Mouse (Mus musculus): ENCODE results near the gene Ptgds.

The Ptgds gene

DNA sequence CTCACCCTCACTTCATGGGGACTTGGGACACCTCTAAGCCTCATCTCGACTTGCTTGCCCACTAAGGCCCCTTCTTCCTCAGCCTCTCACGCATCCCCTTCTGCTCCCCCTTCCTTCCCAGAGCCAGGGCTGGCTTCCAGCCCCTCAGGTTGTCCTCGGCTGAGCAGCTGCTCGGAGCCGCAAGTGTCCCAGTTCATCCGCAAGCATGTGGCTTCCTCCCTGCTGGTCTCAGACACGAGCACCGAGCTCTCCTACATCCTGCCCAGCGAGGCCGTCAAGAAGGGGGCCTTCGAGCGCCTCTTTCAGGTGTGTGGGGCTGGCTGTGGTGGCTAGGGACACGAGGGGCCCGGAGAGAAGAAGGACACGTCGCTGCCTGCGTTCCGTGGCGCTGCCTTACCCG is 28.8 kb downstream of the Ptgds start:
- DNase-seq, result peak in 1 of 2 experiments; percentile 34

DNA sequence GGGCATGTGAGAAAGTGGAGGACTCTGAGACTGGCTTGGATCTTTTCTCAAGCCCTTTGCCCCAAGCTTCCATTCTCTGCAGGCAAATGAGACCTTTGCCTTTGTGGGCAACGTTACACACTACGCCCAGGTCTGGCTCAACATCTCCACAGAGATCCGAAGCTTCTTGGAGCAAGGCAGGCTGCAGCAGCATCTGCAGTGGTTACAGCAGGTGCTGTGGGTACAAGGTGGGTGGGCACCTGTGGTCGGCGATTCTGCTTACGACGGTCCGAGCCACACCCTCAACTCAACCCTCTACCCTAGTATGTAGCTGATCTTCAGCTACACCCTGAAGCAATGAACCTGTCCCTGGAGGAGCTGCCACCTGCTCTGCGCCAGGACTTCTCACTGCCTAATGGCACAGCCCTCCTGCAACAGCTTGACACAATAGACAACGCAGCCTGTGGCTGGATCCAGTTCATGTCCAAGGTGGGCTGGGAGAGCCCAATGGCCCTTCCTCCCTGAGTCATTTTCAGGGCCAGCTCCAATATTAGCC is 33.5 kb downstream of the Ptgds start:
- DNase-seq, result no peak

DNA sequence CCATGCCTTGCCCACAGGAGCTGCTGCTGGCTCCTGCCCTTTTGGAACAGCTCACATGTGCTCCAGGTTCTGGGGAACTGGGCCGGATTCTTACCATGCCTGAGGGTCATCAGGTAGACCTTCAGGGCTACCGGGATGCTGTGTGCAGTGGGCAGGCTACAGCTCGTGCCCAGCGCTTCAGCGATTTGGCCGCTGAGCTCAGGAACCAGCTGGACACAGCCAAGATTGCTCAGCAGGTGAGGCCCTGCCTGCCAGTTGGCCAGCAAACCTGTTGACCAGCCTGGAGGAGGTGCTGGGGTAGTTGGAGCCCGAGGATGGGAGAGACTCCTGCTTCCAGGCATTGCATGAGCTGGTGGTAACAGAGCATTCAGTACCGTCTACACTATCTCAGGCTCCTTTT is 35.6 kb downstream of the Ptgds start:
- peak; percentile 95 to 97 for DNase-seq

DNA sequence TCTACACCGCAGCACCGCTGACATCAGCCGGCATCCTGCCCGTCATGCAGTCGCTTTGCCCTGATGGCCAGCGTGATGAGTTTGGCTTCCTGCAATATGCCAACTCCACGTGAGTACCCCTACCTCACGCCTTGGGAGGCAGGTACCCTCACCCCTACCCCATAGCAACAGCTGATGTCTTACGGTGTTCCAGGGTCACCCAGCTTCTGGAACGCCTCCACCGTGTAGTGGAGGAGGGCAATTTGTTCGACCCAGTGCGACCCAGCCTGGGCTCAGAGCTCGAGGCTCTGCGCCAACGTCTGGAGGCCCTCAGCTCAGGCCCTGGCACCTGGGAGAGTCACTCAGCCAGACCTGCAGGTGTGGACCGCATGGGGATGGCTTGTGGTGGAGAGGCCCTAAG is 36.7 kb downstream of the Ptgds start:
- no peak for DNase-seq

DNA sequence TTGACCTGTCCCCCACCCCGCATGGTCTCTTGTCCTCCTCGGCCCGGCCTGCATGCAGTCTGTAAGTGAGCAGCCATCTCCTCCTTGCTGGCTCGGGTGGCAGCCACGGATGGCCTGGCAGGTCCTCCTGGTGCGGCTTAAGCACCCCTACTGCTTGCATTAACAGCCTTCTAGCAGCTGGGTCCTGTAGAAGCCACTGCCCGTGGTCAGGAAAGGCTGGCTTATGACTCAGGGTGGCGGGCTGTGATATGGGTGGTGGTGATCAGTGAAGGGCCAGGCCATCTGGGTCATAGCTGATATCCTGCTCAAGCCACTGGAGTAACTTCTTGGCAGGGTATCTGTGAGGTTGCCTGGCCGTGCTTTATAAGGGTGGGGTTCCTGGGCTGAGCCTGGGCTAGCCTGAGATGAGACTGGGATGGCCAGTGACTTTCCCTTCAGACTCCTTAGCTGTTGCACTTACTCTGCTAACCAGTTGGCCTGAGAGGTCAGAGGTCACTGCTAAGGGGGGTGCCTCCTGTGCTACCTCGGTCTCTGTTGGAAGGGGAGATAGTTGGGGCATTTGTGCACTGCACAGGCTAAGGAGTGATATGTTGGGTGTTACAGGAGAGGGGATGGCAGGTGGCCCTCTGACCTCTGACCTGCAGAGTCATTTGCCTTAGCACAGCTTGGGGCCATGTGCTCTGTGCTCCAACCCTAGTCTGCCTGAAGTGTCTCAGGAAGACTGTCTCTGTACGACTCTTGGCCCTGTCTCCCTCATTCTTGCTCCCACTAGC is 37.3 kb downstream of the Ptgds start:
- DNase-seq, result peak in 1 of 2 experiments; percentile 37

- peak in 1 of 2 experiments; percentile 35 for DNase-seq
Measured at GRCm38 (mm10) chr2:25431308-25431855, 38.5 kb downstream of the Ptgds start.

GRCm38 (mm10) chr2:25430395-25431233 is 39.2 kb downstream of the Ptgds start:
- peak; percentile 46 to 49 for DNase-seq

DNA sequence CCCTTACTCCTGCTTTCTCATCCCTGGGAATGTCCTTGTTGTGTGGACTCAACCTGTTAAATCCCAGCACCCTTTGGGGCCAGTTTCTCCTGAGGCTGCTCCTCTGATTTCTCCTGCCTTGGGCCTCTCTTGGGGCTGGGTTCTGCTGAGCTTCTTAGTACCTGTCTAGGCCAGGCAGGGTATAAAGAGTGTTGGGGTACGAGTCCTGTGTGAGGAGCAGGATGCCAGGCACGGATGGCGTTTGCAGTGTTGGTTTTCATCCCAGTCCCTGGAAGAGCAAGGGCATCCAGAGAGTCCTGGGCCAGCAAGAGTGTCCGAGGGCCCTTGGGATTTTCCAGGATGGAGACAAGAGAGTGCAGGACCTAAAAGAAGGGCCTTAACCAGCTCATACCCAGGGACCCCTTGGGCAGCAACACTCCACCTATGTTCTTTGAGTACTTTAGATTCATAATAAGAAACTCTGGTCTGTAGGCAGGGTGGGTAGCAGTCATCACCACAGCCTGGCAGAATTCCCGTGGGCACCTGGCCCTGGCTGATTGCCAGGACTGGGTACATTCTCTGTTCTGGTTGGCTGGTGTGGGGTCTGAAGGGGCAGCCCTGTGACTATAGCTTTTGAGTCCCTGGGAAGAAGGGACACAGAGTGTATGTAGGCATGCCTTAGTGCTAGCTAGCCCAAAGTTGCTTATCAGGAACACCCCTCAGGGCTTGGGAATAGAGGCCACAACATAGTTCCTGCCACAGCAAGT is 40.2 kb downstream of the Ptgds start:
- DNase-seq, result peak; percentile 84 to 87

- DNase-seq, result peak; percentile 97 to 99
Measured at GRCm38 (mm10) chr2:25428442-25429236, 41.2 kb downstream of the Ptgds start, which contains the start of gene Abca2. TSS of gene Abca2 (plus strand) at chr2:25428703.

- DNase-seq, result no peak
Measured at GRCm38 (mm10) chr2:25427256-25427655, 42.6 kb downstream of the Ptgds start.

DNA sequence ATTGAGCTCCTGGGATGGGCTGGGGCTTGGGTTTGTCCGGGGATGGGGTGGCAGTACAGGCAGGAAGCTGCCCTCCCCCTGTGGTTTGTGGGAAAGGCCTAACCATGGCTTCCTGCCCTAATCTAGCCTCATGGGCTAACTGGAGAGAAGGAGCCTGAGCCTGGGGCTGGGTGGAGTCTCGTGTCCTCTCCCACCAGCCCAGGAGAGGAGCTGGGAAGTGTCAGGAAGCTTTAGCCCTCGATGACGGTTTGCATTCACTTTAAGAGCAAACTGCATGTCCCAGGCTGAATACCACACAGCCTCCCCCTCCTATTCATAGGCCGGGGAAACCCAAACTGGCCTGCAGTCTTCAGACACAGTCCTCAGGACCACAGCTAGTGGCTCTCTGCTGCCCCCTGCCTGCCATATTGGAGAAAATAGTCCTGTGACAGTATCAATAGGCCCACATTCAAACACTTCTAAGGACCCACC is 43.1 kb downstream of the Ptgds start:
- DNase-seq, result peak; percentile 88 to 91

- DNase-seq, result peak; percentile 65 to 75
Measured at GRCm38 (mm10) chr2:25425481-25425880, 44.4 kb downstream of the Ptgds start.

DNA sequence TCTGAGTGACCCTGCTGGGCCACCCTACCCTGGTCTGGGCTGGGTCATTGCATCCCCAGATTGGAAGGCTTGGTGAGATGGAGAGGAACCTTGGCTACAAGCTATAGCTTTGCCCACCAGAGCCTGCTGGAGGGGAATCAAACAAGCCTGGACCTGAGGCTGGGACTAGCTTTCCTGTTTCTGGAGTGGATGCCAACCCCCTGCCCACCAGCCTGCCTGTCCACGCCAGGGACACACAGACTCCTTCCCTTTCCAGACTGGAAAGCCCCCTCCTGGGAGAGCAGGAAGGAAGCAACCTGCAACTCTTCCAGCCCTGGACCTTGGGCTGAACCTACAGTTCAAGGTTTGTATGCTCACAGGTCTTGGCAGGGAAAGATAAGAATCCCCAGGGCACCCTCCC is 46.2 kb downstream of the Ptgds start:
- DNase-seq, result peak; percentile 57 to 65

DNA sequence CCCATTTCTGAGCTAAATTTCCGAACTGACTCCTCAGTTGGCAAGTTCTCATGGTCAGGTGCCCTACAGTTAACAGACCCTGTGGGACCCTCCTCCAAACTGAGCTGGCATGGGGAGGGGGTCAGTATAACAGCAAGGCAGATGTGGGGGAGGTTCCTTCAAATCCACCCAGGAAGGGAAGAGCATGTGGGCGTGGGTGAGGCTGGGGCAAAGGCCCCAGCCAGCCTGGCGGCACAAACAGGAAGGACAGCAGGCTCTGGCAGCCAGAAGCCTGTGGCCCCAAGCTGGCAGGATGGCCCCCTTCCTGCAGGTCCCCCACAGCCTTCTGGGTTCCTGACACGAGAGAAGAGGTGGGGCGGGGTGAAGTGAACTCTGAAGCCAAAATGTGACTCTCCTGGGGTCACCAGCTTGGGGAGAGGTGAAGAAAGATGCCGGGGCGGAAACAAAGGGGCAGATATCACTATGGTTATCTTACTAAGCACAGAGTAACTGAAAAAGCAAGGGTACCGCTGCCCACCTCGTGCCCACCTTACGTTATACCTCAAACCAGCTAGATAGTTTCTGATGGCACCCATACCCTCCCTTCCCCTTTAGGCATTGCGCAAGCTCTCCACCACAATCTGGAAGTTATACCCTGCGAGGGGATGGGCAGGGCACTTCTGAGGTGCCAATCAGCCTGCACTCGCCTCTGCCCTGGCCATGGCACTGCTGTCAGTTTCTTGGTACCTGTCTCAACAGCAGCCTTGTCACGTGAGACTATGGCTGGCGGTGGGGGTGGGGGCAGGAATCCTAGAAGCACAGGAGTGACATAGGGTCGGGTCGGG is 47.0 kb downstream of the Ptgds start, which contains the start of gene Fut7:
Gene Fut7 (plus strand): TSS at position 681 of the 824 bp plus-strand sequence.
- no peak for DNase-seq

DNA sequence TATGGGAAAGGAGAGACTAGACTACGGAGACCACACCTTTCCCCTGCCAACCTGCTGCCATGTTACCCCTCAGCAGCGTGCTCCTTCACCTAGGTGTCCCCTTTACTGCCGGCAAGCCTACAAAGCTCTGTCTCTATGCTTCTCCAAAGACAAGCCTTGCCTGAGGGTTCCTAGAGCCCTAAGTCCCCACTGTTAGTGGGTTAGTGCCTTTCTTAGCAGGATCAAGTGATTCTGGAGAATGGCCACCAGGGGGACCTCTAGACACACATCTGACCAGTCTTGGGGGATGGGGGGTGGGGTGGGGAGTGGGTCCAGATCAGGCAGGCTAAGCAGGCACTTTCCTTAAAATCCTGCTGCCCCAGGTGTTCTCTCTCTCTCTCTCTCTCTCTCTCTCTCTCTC is 48.0 kb downstream of the Ptgds start:
- DNase-seq, result peak; percentile 80 to 82

GRCm38 (mm10) chr2:25417426-25417825 is 52.4 kb downstream of the Ptgds start:
- peak; percentile 34 to 52 for DNase-seq

Data from cerebellum, postnatal 14 days (tissue).